In genomic region chr5:115319004-115319940, GRCm38 (mm10) we compare ENCODE assay signal across 8 mouse cellular contexts. TPM values are rescaled to one million over a fixed set of nuclear protein-coding genes. Genes with fewer than 3 reads are reported as not detected.
DNase-seq lines count a peak whose midpoint lies in the region; ATAC-seq lines count a peak whose summit lies in the region.

No protein-coding gene starts in this region.

- H3K4me2 ChIP-seq in hindbrain, embryonic 11.5 days (replicated peaks; ENCODE audit: low read depth, low read length), result peak overlapping the region; percentile 61
- peak overlapping the region; percentile 64 for H3K4me2 ChIP-seq in lung, embryonic 16.5 days (ENCODE audit: low read depth, low read length)

- peaks cover 9% of the 10 kb centered on the region; the same call in 1 of the 2 replicates for H3K4me1 ChIP-seq in hindbrain, embryonic 11.5 days (replicated peaks; ENCODE audit: control insufficient read depth, insufficient read depth, low read length)
- peaks cover 15% of the 10 kb centered on the region for H3K4me1 ChIP-seq in lung, embryonic 16.5 days (replicated peaks; ENCODE audit: control insufficient read depth, insufficient read depth, low read length)

- peak; percentile 92 for DNase-seq in MN1 (ENCODE audit: low spot score)
- DNase-seq in cerebellum, postnatal 10 days, result peak; percentile 81 to 83
- DNase-seq in frontal cortex, postnatal 10 days (ENCODE audit: low spot score in 2 of 2), result peak; percentile 63 to 75
- peak; percentile 72 for DNase-seq in hindbrain, embryonic 11.5 days (ENCODE audit: low spot score)
- DNase-seq in layer of hippocampus, postnatal 10 days (ENCODE audit: low spot score in 2 of 2), result peak; percentile 57 to 77
- DNase-seq in ovary, postnatal 10 days (ENCODE audit: low spot score), result peak; percentile 51
- peak; percentile 56 for DNase-seq in thymus, postnatal 25 days

- H3K9ac ChIP-seq in hindbrain, embryonic 11.5 days (ENCODE audit: low read depth, low read length), result 0 out of 2 replicates have a peak overlapping the region, but pooled peaks have one; percentile 50
- peak overlapping the region; percentile 52 for H3K9ac ChIP-seq in lung, embryonic 16.5 days (ENCODE audit: low read length)

- under 1% methylated on average over 22 of the region's 22 CpGs for WGBS in hindbrain, embryonic 11.5 days
- WGBS in lung, embryonic 16.5 days, result under 1% methylated on average over 22 of the region's 22 CpGs

- peak overlapping the region; percentile 45; the same call in 1 of the 2 replicates for H3K27ac ChIP-seq in hindbrain, embryonic 11.5 days (ENCODE audit: low read depth, low read length)
- peak overlapping the region; percentile 47 for H3K27ac ChIP-seq in lung, embryonic 16.5 days (ENCODE audit: low read length)

- no peaks in the 10 kb centered on the region for H3K27me3 ChIP-seq in hindbrain, embryonic 11.5 days (ENCODE audit: control insufficient read depth, insufficient read depth, low read length)
- H3K27me3 ChIP-seq in lung, embryonic 16.5 days (ENCODE audit: control insufficient read depth, insufficient read depth, low read depth, low read length), result no peaks in the 10 kb centered on the region

- H3K4me3 ChIP-seq in hindbrain, embryonic 11.5 days (ENCODE audit: low read depth, low read length), result peak overlapping the region; percentile 19; the same call in 1 of the 2 replicates
- peak overlapping the region; percentile 41 for H3K4me3 ChIP-seq in lung, embryonic 16.5 days (ENCODE audit: low read length)

- H3K9me3 ChIP-seq in hindbrain, embryonic 11.5 days (ENCODE audit: control insufficient read depth, low read length), result no peaks in the 10 kb centered on the region
- H3K9me3 ChIP-seq in lung, embryonic 16.5 days (ENCODE audit: control insufficient read depth, low read length), result no peaks in the 10 kb centered on the region

- H3K36me3 ChIP-seq in hindbrain, embryonic 11.5 days (ENCODE audit: control insufficient read depth, insufficient read depth, low read length), result no peaks in the 10 kb centered on the region
- no peaks in the 10 kb centered on the region for H3K36me3 ChIP-seq in lung, embryonic 16.5 days (ENCODE audit: control insufficient read depth, insufficient read depth, low read length)

- peak; percentile 54; the same call in 1 of the 2 replicates for ATAC-seq in hindbrain, embryonic 11.5 days (ENCODE audit: low FRiP score)
- peak; percentile 96 for ATAC-seq in lung, embryonic 16.5 days (ENCODE audit: low read depth)

RNA-seq across cellular contexts. Expression of gene Srsf9, which starts 7.7 kb away (rescaled TPM):
- 305 and 320 TPM in 2 replicates for polyA plus RNA-seq in hindbrain, embryonic 11.5 days (2014; fragmentation: Nextera tagmentation; extraction: Ambion mirVana)
- total RNA-seq in layer of hippocampus, postnatal 10 days (2021), result 10 to 100 TPM; 63.6 to 77.0 TPM
- 157 and 223 TPM in 2 replicates for polyA plus RNA-seq in lung, embryonic 16.5 days (2015; fragmentation: Nextera tagmentation; extraction: Ambion mirVana)

RNA-seq across cellular contexts. Expression of gene Dynll1, which starts 18.5 kb away (rescaled TPM):
- polyA plus RNA-seq in hindbrain, embryonic 11.5 days (2014; fragmentation: Nextera tagmentation; extraction: Ambion mirVana), result 1,538 and 1,558 TPM in 2 replicates
- total RNA-seq in layer of hippocampus, postnatal 10 days (2021), result 100 to 1,000 TPM; 753 to 793 TPM
- 1,463 and 1,496 TPM in 2 replicates for polyA plus RNA-seq in lung, embryonic 16.5 days (2015; fragmentation: Nextera tagmentation; extraction: Ambion mirVana)

RNA-seq across cellular contexts. Expression of gene Gatc, which starts 21.7 kb away (rescaled TPM):
- polyA plus RNA-seq in hindbrain, embryonic 11.5 days (2014; fragmentation: Nextera tagmentation; extraction: Ambion mirVana), result 43.0 and 51.2 TPM in 2 replicates
- total RNA-seq in layer of hippocampus, postnatal 10 days (2021), result 10 to 100 TPM; 29.3 to 32.5 TPM
- 25.5 and 27.5 TPM in 2 replicates for polyA plus RNA-seq in lung, embryonic 16.5 days (2015; fragmentation: Nextera tagmentation; extraction: Ambion mirVana)

RNA-seq across cellular contexts. Expression of gene Triap1, which starts 21.8 kb away (rescaled TPM):
- 56.8 and 60.0 TPM in 2 replicates for polyA plus RNA-seq in hindbrain, embryonic 11.5 days (2014; fragmentation: Nextera tagmentation; extraction: Ambion mirVana)
- total RNA-seq in layer of hippocampus, postnatal 10 days (2021), result 10 to 100 TPM; 31.0 to 35.3 TPM
- 59.2 and 61.4 TPM in 2 replicates for polyA plus RNA-seq in lung, embryonic 16.5 days (2015; fragmentation: Nextera tagmentation; extraction: Ambion mirVana)

RNA-seq across cellular contexts. Expression of gene Cox6a1, which starts 29.5 kb away (rescaled TPM):
- 811 and 829 TPM in 2 replicates for polyA plus RNA-seq in hindbrain, embryonic 11.5 days (2014; fragmentation: Nextera tagmentation; extraction: Ambion mirVana)
- 100 to 1,000 TPM; 732 to 825 TPM for total RNA-seq in layer of hippocampus, postnatal 10 days (2021)
- 920 and 937 TPM in 2 replicates for polyA plus RNA-seq in lung, embryonic 16.5 days (2015; fragmentation: Nextera tagmentation; extraction: Ambion mirVana)

Comparison
In these comparisons a context has a peak if more than half of its experiments do, and no peak if none do; other contexts are left out.
1. Peak in every context shown above with its lines: DNase-seq, ATAC-seq, H3K4me3 ChIP-seq and H3K27ac ChIP-seq.